Mouse (Mus musculus) layer of hippocampus, adult 8-10 months (tissue): Measurements from ENCODE around the gene Zyg11b. TPM values are rescaled to one million over a fixed set of nuclear protein-coding genes. Genes with fewer than 3 reads are reported as not detected.

Experiments
- DNase-seq, 2 experiments: peaks; one replicate each; pipeline ENCODE4 v3.0.0; 2022; ENCODE audit warnings: low spot score in 2 of 2
- total RNA-seq, 4 experiments: library from RNA; stranded (reverse); gene quantifications; 2 replicates each; pipeline ENCODE4 v1.2.4; 2022

The Zyg11b gene
- total RNA-seq, 4 experiments from 2014 or later: 93.5 to 109 (median 99.6) TPM

- DNase-seq: no peak
Observed at GRCm38 (mm10) chr4:108318649-108319615, 18.0 kb upstream of the Zyg11b start.

GRCm38 (mm10) chr4:108317656-108318605, 17.0 kb upstream of the Zyg11b start:
- no peak for DNase-seq

- DNase-seq: no peak
Observed at GRCm38 (mm10) chr4:108314041-108314440, 13.1 kb upstream of the Zyg11b start.

- no peak for DNase-seq
Observed at GRCm38 (mm10) chr4:108310706-108311105, 9.8 kb upstream of the Zyg11b start.

- no peak for DNase-seq
Observed at GRCm38 (mm10) chr4:108302296-108302890, 1.5 kb upstream of the Zyg11b start.

GRCm38 (mm10) chr4:108300266-108300665, 630 bp downstream of the Zyg11b start:
- DNase-seq: no peak

GRCm38 (mm10) chr4:108276973-108277372, 23.9 kb downstream of the Zyg11b start:
- no peak for DNase-seq

GRCm38 (mm10) chr4:108272286-108272685, 28.6 kb downstream of the Zyg11b start:
- no peak for DNase-seq

GRCm38 (mm10) chr4:108265774-108266173, 35.1 kb downstream of the Zyg11b start:
- no peak for DNase-seq

GRCm38 (mm10) chr4:108253317-108253716, 47.6 kb downstream of the Zyg11b start:
- no peak for DNase-seq

- no peak for DNase-seq
Observed at GRCm38 (mm10) chr4:108250501-108250900, 50.4 kb downstream of the Zyg11b start.

GRCm38 (mm10) chr4:108249314-108249713, 51.6 kb downstream of the Zyg11b start:
- no peak for DNase-seq

- DNase-seq: no peak
Observed at GRCm38 (mm10) chr4:108233654-108234053, 67.2 kb downstream of the Zyg11b start.

GRCm38 (mm10) chr4:108225341-108225872, 75.5 kb downstream of the Zyg11b start:
- DNase-seq: no peak

- no peak for DNase-seq
Observed at GRCm38 (mm10) chr4:108222507-108222906, 78.4 kb downstream of the Zyg11b start.

GRCm38 (mm10) chr4:108219019-108219418, 81.9 kb downstream of the Zyg11b start:
- DNase-seq: no peak

GRCm38 (mm10) chr4:108217332-108218179, 83.3 kb downstream of the Zyg11b start, which contains the start of gene Zyg11a:
Gene Zyg11a (minus strand): TSS chr4:108218048.
- no peak for DNase-seq

GRCm38 (mm10) chr4:108213023-108213422, 87.9 kb downstream of the Zyg11b start:
- DNase-seq: no peak

GRCm38 (mm10) chr4:108204629-108205028, 96.3 kb downstream of the Zyg11b start:
- DNase-seq: no peak

- DNase-seq: no peak
Observed at GRCm38 (mm10) chr4:108199236-108199635, 101.7 kb downstream of the Zyg11b start.
